ENCODE assay signal across 14 mouse cellular contexts in genomic region chr1:184644767-184645598, GRCm38 (mm10).
DNase-seq lines count a peak whose midpoint lies in the region; ATAC-seq and TF ChIP-seq lines count a peak whose summit lies in the region.
"Had no signal": no experiment of that assay in that cellular context is flagged by ENCODE, and none has a peak within 500 bp of the region (broad histone marks: within the 10 kb centered on the region; RNA-seq: fewer than 3 reads in every experiment).

No protein-coding gene starts in this region.

- H3K9me3 ChIP-seq in intestine, embryonic 15.5 days, result no peaks in the 10 kb centered on the region
- no peaks in the 10 kb centered on the region for H3K9me3 ChIP-seq in intestine, postnatal 0 days (ENCODE audit: control insufficient read depth)
- H3K9me3 ChIP-seq in embryonic facial prominence, embryonic 14.5 days (ENCODE audit: control insufficient read depth, low read length), result peaks cover 10% of the 10 kb centered on the region
- no peaks in the 10 kb centered on the region for H3K9me3 ChIP-seq in liver, embryonic 16.5 days (replicated peaks; ENCODE audit: control insufficient read depth, low read length)

- H3K27me3 ChIP-seq in intestine, embryonic 15.5 days (replicated peaks), result no peaks in the 10 kb centered on the region
- H3K27me3 ChIP-seq in intestine, postnatal 0 days (replicated peaks; ENCODE audit: control insufficient read depth, insufficient read depth, low read length), result no peaks in the 10 kb centered on the region
- H3K27me3 ChIP-seq in embryonic facial prominence, embryonic 14.5 days (replicated peaks; ENCODE audit: control insufficient read depth, insufficient read depth, low read length), result no peaks in the 10 kb centered on the region
- no peaks in the 10 kb centered on the region for H3K27me3 ChIP-seq in liver, embryonic 16.5 days (ENCODE audit: control insufficient read depth, insufficient read depth, low read depth, low read length)
- H3K27me3 ChIP-seq: CH12.LX had no signal

- WGBS in intestine, embryonic 15.5 days, result 27% methylated on average over 9 of the region's 9 CpGs
- WGBS in intestine, postnatal 0 days, result 23% methylated on average over 9 of the region's 9 CpGs
- 37% methylated on average over 9 of the region's 9 CpGs for WGBS in embryonic facial prominence, embryonic 14.5 days
- WGBS in liver, embryonic 16.5 days (ENCODE audit: insufficient replicate concordance), result 20% methylated on average over 9 of the region's 9 CpGs

- no peak overlapping the region for H3K4me2 ChIP-seq in intestine, embryonic 15.5 days (replicated peaks)
- no peak overlapping the region for H3K4me2 ChIP-seq in intestine, postnatal 0 days (replicated peaks; ENCODE audit: low read depth)
- no peak overlapping the region for H3K4me2 ChIP-seq in embryonic facial prominence, embryonic 14.5 days (ENCODE audit: low read depth, low read length)
- H3K4me2 ChIP-seq in liver, embryonic 16.5 days (ENCODE audit: low read depth, low read length), result peak overlapping the region; percentile 45

- H3K27ac ChIP-seq in intestine, embryonic 15.5 days, result no peak overlapping the region
- H3K27ac ChIP-seq in intestine, postnatal 0 days (ENCODE audit: low read depth, low read length), result no peak overlapping the region
- no peak overlapping the region for H3K27ac ChIP-seq in embryonic facial prominence, embryonic 14.5 days (replicated peaks; ENCODE audit: low read depth, low read length)
- H3K27ac ChIP-seq in liver, embryonic 16.5 days (ENCODE audit: low read length), result peak overlapping the region; percentile 99

- H3K36me3 ChIP-seq in intestine, embryonic 15.5 days, result no peaks in the 10 kb centered on the region
- no peaks in the 10 kb centered on the region for H3K36me3 ChIP-seq in intestine, postnatal 0 days (ENCODE audit: control insufficient read depth, insufficient read depth)
- H3K36me3 ChIP-seq in embryonic facial prominence, embryonic 14.5 days (ENCODE audit: control insufficient read depth, insufficient read depth, low read length), result no peaks in the 10 kb centered on the region
- H3K36me3 ChIP-seq in liver, embryonic 16.5 days (ENCODE audit: control insufficient read depth, insufficient read depth), result no peaks in the 10 kb centered on the region

- no peak overlapping the region for H3K9ac ChIP-seq in intestine, embryonic 15.5 days
- H3K9ac ChIP-seq in intestine, postnatal 0 days (ENCODE audit: low read depth, low read length), result no peak overlapping the region
- no peak overlapping the region for H3K9ac ChIP-seq in embryonic facial prominence, embryonic 14.5 days (ENCODE audit: low read depth, low read length)
- peak overlapping the region; percentile 62 for H3K9ac ChIP-seq in liver, embryonic 16.5 days (ENCODE audit: low read depth, low read length)

- no peak overlapping the region for H3K4me3 ChIP-seq in intestine, embryonic 15.5 days (replicated peaks)
- H3K4me3 ChIP-seq in intestine, postnatal 0 days (ENCODE audit: low read depth, low read length), result no peak overlapping the region
- no peak overlapping the region for H3K4me3 ChIP-seq in embryonic facial prominence, embryonic 14.5 days (ENCODE audit: low read depth, low read length)
- no peak overlapping the region for H3K4me3 ChIP-seq in liver, embryonic 16.5 days (ENCODE audit: low read depth, low read length)

- ATAC-seq in intestine, embryonic 15.5 days, result peak; percentile 90; the same call in 1 of the 2 replicates
- ATAC-seq in intestine, postnatal 0 days, result no peak
- ATAC-seq in embryonic facial prominence, embryonic 14.5 days (ENCODE audit: low read depth), result peak; percentile 30; the same call in 1 of the 2 replicates
- ATAC-seq in liver, embryonic 16.5 days (ENCODE audit: low read depth), result peak; percentile 94

- peaks cover 5% of the 10 kb centered on the region for H3K4me1 ChIP-seq in intestine, embryonic 15.5 days (replicated peaks)
- no peaks in the 10 kb centered on the region for H3K4me1 ChIP-seq in intestine, postnatal 0 days (replicated peaks; ENCODE audit: control insufficient read depth, insufficient read depth, low read length)
- no peaks in the 10 kb centered on the region for H3K4me1 ChIP-seq in embryonic facial prominence, embryonic 14.5 days (ENCODE audit: control insufficient read depth, insufficient read depth, low read length)
- peaks cover 45% of the 10 kb centered on the region for H3K4me1 ChIP-seq in liver, embryonic 16.5 days (ENCODE audit: control insufficient read depth, low read depth, low read length)

- no peak for TF ChIP-seq CTCF in intestine, postnatal 0 days (IDR thresholded peaks at IDR 0.05; ENCODE audit: low read depth)

- peak; percentile 56 for DNase-seq in MN1 (ENCODE audit: low spot score)
- DNase-seq in embryonic facial prominence, embryonic 14.5 days (ENCODE audit: low spot score), result no peak
- DNase-seq in cerebellum, postnatal 4 days (ENCODE audit: low spot score in 2 of 2), result no peak
- DNase-seq in layer of hippocampus, postnatal 10 days (ENCODE audit: low spot score in 2 of 2), result no peak
- DNase-seq in right cerebral cortex, postnatal 14 days, result no peak
- DNase-seq: cerebellum, adult 9-10 months; gastrocnemius, postnatal 14 days; layer of hippocampus, postnatal 36 days; midbrain, embryonic 14.5 days; thymus, postnatal 14 days had no signal
